Mouse (Mus musculus) liver, postnatal 0 days (tissue): Measurements from ENCODE around the gene En2.

Experiments used
- CTCF ChIP-seq: sonication (generic); IDR thresholded peaks from 2 replicates; pipeline ENCODE4 v1.5.1; 2016; ENCODE audit warnings: antibody characterized with exemption, low read depth
- EP300 ChIP-seq: IDR thresholded peaks from 2 replicates; pipeline ENCODE4 v1.6.1; 2016; ENCODE audit warnings: antibody characterized with exemption, low read depth, mild to moderate bottlenecking

GRCm38 (mm10) chr5:28204678-28205077, 39.2 kb downstream of the En2 start:
- no peak for TF ChIP-seq CTCF
- TF ChIP-seq EP300, result no peak
